Mouse (Mus musculus) layer of hippocampus, adult 11-12 months (tissue): ENCODE measurements around the gene Nkpd1.
"Not testable (repeated sequence)": the region's sequence is repeated elsewhere in the genome, so short reads cannot be mapped to it uniquely, and the experiment has no call there.

Experiments
- DNase-seq: peaks from one replicate; pipeline ENCODE4 v3.0.0; 2022; ENCODE audit warnings: low spot score

The Nkpd1 gene

DNA sequence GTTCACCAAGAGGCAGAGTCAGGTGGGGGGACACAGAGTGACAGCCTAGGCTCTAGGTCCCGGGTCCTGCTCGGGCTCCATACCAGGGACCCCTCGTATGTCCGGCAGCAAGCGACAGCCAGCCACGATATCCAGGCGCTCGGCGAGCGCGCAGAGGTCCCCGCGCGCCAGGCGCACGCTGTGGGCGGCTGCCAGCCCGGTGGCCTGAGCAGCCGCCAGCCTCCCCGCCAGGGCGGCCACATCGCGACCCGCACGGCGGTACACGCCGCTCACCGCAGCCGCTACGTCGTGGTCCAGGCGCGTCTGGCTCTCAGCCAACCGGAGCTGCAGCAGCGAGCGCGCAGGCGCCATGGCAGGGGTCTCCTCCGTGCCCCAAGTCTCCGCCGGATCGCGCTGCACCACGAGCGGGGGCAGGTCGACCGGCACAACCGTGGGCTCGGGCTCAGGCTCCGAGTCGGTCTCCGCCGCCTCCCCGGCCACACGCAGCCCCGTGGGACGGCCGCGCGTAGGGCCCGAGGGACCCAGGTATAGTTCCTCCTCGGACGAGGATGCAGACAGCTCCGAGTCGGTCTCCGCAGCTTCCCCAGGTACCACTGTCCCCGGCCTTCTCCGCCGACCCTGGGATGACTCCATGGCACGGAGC is 10.5 kb upstream of the Nkpd1 start:
- no peak for DNase-seq

DNA sequence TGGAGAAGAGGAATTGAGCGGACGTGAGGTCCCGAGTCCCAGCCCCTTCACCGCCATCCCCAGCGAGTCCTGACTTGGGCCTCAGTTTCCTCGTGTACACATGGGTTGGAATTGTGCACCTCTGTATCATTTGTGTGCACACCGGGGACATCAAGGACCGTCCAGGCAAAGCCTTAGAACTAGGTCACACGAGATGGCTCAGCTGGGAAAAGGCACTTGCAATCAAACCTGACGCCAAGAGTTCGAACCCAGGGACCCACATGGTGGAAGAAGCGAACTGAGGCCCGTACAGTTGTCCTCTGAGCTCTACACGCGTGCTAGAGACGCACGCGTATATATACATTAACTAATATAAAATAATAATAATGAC is 10.0 kb upstream of the Nkpd1 start:
- DNase-seq, result no peak

DNA sequence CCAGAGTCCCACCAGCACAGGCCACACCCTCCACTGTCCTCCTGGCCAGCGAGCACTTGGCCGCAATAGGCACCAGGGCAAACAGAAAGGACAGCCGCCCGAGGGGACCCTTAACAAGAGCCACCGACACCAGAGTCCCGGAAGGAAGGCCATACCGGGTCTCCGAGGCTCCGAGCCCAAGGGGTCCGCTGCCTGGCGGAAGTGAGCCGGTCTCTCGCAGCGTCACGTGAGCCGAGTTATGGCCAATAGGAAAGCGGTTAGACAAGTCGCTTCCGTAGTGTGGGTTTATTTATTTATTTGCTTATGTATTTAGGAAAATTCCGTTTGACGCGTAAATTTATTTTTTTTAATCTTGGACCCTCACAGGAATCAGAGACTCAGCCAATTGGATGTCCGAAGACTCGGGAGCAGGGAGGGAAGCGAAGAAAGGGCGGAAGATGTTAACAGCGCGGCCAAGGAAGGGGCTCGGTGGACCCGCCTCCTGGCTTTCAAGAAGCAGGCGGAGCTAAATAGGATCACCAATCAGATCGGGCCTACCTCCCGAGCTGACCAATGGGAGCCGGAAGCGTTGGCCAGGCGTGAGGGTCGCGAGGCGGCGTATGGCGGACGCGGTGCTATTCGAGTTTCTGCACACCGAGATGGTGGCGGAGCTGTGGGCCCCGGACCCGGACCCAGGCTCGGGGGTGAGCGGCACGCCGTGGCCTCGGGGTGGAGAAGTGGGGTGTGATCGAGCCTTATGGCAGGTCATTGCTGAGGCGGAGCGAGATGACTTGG is 9.3 kb upstream of the Nkpd1 start, which contains the start of the genes Bloc1s3 and Trappc6a:
Bloc1s3 (minus strand) TSS at position 218 of the 774 bp plus-strand sequence.
Trappc6a (plus strand) TSS at position 246 of the 774 bp plus-strand sequence.
- peak; percentile 96 for DNase-seq

DNA sequence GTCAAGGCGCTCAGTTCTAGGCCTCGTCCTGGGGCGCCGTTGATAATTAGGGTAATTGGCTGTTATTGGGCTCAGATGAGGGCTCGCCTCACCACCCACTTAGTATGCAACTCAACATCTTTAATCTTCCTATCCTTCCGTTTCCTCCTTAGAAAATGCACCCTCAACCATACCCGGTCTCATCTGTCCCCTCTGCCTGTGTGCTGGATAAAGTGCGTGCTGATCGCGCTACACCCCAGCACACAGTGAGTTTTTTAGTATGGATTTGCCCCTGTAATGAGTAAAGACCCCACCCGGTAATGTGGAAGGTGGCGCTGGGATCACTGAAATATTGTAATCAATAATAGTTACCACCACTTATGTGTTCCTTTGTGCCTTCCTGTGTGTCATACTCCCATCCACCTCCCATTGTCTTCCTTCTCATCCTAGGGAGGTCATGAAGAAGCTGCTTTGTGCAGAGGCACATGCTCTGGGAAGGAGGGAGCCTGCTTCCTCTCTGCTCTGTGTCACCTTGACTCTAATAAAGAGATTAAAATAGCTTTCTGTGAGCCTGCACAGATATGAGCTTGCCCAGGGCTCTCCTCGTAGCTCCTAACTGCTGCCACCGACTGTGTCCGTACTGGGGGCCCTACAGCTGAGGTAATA is 8.6 kb upstream of the Nkpd1 start:
- DNase-seq, result peak; percentile 33

DNA sequence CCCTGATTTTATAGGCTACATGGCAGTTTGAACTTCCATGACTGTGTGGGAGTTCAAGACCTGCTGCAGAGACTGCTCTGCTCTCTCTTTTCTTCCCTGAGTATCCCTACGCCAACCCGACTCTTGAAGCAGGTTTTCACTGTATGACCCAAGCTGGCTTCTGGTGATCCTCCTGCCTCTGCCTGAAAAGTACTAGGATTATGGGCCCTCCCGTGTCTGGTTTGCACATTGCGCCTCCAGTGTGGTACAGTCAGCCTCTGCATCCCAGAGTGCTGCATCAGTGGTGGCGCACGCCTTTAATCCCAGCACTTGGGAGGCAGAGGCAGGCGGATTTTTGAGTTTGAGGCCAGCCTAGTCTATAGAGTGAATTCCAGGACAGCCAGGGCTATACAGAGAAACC is 7.9 kb upstream of the Nkpd1 start:
- no peak for DNase-seq

DNA sequence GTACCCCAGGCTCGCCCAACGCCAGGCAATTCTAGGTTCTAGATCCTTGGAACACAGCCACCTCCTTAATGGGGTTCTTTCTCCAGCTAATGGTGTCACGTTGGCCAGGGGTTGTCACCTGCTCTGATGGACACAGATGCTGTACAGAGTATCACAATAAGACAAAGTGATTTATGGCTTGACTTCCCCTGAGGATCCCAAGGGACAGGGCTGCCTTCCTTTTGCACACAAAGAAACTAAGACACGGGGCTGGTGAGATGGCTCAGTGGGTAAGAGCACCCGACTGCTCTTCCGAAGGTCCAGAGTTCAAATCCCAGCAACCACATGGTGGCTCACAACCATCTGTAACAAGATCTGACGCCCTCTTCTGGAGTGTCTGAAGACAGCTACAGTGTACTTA is 5.7 kb upstream of the Nkpd1 start:
- DNase-seq, result not testable (repeated sequence)

DNA sequence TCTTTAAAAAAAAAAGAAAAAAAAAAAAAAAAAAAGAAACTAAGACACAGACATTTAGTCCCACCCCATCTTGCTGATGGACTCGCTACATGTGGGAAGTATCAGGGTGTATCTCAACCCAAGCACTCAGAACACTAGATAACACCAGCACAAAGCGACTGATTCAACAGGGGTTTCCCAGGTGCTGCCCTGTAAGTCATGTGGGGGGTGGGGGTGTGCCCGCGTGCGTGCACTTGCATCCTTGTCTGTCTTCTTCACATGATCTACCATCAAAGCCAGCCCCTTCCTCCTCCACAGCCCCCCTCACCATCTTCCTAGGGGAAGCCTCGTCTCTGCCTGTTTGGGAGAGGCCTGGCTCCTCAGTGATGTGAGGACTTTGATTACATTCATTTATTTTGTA is 5.3 kb upstream of the Nkpd1 start:
- no peak for DNase-seq

DNA sequence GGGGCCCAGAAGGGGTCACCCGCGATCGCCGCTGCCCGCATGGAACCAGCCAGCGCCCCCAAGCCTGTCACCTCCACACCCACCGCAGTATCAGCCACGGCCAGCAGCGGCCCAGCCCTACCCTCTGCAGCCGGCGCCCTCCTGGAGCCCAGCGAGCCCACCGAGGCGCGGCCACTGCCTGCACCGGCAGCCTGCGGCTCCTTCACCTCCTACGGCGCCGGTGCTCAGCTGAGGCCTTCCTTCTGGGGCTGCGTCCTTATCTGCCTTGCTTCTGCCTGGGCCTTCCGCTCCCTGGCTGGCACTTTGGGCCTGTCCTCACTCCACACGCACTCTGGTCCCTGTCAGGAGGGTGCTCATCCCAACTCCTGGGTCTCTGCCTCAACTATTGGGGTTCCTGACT is 2.4 kb downstream of the Nkpd1 start:
- DNase-seq, result no peak

DNA sequence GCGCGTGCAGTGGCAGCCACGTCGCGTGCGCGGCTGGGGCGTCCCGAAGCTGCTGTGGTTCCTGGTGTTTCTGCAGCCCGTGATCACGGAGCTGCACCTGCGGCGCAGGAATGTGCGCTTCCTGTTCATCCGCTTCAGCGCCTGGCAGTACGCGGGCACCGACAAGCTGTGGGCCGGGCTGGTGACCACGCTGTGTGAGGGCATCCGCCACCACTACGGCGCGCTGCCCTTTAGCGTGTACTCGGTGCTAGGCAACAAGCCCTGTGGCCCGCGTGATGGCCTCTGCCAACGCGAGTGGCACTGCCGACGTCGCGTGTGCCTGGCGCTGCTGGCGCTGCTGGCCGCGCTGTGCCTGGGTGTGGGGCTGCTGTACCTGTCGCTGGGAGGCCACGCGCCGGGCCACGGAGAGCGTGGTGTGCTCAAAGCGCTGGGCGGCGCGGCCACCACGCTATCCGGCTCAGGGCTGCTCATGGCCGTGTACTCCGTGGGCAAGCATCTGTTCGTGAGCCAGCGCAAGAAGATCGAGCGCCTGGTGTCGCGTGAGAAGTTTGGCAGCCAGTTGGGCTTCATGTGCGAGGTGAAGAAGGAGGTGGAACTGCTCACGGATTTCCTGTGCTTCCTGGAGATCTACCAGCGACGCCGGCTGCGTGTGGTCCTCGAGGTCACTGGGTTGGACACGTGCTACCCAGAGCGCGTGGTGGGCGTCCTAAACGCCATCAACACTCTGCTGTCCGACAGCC is 5.5 kb downstream of the Nkpd1 start:
- DNase-seq, result no peak

DNA sequence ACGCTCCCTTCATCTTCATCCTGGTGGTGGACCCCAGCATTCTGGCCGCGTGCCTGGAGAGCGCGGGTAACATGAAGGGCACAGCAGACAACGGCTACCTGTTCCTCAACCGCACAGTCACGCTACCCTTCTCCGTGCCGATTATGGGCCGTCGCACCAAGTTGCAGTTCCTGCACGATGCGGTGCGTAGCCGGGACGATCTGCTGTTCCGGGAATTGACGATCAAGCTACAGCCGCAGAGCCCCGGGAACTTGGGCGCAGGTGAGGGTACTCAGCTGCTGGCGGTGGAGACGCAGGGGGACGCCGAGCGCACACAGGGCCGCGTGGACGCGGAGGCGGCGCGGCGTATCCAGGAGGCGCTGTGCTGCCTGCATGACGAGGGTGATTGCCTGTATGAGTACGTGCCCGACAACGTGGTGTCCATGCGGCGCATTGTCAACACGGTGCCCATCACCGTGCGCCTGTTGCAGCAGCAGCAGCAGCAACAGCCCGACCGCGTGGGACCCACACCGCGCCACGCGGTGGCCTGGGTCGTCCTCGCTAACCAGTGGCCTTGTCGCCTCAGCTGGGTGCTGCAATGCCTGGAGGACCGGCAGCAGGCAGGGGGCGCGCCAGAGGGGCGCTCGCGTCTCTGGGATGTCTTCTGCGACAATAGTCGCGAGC is 6.2 kb downstream of the Nkpd1 start:
- DNase-seq, result peak; percentile 61

DNA sequence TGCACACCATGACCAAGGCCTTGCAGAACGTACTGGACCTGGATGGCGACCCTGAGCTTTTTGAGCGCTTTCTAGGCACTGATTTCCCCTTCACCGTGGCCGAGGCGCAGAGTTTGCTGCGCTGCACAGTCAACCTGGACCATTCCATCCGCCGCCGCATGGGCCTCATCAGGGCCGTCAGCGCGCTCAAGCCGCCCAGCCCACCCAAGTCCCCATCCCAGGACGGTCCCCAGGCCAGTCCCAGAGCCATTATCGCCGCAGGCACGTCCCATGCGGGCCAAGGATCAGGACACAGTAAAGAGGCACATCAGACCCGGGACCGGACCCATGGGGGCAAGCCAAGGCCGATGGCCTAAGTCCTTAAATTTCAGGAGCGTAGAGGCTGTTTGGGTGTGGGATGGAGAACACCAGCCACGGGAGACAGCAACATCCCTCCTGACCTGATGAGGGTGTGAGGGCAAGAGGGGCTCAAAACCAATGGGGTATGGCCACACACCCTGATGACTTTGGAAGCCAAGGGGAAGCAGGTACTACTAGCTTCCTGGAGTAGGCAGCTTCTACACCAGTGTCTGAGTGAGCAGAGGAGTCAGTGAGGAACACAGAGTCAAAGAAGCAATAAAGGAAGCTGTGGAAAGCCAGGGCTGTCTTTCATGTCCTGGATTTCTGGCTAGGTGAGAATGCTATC is 6.9 kb downstream of the Nkpd1 start:
- DNase-seq, result no peak

DNA sequence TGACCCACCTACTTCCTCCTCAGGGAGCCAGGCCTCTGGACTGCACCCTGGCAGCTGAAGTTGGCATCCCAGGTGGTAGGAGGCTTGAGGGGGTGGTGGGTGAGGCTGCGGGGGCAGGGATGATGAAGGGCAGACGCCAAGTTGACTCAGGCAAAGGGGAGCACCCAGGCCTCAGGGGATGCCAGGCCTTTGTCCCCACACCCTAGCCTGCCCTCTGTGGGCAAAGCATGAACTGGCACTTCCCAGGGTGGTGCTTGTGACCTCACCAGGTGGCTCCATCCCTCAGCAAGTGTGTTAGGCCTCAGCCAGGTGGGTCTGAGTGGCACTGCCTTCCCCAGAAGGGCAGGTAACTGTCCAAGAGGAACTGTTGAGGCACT is 7.5 kb downstream of the Nkpd1 start:
- DNase-seq, result no peak

DNA sequence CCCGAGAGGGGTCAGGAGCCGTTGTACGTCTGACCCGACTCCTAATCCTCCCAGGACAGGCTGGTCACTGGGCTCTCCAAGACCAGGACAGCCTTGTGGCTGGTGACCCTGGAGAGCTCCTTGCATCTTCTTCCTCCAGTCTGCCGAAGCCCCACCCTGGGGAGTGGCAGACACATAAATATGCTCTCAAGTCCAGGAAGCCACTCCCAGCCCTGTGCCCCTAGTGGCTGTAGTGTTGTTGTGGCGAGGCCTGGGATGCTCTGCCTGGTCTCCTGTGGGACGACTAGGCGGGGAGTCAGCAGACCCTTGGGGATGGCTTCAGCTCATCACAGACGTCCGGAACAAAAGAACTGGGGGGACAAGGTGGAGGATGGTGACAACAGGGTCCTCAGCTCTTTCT is 13.4 kb downstream of the Nkpd1 start:
- DNase-seq, result no peak

DNA sequence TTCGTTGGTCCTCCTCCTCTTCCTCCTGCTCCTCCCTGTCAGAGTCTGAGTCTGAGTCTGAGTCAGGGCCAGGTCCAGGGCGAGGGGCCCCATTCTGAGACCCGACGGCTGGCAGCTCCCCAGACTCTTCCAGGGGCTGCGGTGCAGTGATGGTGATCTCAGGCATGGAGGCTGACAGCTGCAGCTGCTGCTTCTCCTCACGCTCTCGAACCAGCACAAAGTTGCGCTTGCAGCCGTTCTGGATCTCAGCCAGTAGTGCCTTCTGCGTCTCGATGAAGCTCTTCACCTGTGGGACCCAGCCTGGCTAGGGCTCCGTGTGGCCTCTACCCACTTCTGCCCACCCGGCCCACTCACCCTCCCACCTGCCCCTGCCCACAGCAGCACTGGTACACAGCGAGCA is 14.6 kb downstream of the Nkpd1 start:
- DNase-seq, result no peak

DNA sequence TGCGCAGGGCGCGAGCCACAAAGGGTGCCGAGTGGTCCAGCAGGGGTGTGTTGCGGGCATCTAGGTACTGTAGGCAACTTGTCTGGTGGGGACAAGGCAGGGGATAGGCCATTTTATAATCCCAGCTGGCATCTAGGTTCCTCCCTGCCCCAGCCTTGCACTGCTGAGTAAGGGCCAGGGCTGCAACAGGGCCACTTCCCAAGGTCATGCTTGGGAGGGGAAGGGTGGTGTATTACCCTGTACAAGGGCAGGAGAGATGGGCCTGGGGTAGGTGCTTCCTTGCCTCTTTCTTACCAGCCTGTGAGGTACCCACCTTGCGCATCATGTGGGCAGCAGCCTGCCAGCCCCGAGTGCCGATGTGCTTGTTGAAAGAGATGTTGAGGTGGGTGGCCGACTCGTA is 17.0 kb downstream of the Nkpd1 start:
- DNase-seq, result no peak

DNA sequence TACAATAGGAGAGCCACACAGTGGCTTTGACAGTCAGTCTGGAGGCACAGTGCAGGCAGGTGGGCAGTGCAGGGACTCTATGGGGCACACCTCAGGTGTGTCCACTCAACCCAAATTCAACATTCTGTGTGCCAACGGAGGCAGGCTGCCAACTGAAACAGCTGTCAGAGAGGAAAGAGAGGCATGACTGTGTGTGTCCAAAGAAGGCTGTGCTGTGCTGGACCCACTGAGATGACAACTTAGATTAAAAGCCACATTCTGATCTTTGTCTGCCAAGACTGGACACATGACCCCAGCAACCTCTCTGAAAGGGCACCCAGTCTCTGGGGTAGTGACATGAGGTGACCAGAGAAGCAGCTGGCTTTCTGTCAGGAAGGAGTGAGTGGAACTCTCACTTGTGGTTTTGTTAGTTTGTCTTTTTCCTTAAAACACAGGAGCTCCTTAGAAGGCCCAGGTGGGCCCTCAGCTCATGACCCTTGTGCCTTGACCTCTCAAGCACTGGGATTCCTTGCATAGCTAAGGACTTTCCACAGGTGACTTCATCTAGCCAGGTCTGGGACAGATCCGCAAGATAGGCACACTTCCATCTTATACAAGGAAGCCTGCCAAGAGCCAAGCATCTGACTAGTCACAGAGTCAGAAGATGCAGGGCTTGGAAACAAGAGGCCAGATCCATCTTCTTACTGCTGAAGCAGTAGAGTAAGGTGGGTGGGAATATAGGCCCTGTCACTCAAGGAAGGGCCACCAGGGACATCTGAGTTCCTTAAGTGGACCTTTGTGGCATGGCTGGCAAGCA is 23.3 kb downstream of the Nkpd1 start:
- DNase-seq, result no peak

DNA sequence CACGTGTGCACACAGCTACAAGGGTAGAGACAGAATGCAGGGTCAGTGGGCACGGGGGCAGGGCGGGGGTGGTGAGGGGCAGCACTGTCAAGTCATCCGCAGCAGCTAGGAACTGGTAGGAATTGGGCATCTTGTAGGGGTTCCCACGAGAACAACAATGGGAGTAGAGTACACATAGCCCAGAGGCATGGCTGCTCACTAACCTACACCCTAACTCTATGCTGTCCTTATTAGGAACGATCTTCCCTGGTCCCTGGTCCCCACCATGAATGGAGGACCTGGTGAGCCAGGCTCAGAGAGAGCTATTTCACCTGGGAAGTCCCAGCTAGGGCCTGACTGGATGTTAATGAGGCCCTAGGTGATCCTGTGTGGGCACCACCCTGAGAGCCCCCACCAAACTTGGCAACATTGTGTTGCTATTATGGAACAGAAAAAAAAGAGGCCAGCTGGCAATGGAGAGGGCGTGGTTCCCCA is 24.1 kb downstream of the Nkpd1 start:
- DNase-seq, result no peak

DNA sequence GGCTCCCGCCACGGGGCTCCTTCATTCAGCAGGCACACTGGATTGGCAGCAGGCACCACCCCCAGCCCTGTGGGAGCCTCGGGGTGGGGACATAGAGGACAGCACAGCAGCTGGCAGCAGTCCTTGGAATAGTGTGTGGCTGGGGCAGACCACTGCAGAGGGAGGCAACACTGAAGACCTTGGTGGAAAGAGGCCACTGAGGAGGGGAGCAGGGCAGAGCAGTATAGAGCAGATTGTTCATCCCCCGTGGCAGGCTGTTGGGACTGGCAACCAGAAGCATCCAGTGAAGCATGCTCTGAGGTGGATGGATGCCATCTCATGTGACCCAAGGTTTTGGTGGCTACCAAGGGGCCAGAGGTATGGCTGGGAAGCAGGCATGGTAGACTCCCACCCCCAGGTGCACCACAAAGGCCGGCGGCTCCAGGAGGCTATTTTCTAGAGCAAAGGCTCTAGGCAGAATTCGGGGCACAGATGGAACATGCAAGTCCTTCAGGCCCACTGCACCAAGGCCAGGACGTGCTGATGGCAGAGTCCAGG is 24.6 kb downstream of the Nkpd1 start:
- peak; percentile 43 for DNase-seq

DNA sequence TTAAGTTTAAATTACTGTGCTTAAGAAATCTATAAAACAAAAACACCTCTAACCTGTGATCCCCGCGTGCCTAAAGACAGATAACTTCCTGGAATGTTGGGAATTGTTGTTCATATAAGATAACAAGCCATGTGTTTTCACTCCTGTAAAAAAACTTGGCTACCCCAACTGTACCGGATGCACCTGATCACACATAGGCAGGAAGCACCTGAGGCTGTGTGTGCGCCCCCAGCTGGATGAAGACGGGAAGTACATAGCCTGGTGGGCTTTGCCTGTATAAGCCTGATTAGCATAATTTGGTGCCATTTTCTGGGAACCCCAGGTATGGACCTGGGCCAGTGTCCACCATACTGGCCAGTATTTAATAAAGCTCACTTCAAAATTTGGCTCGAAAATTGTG is 25.9 kb downstream of the Nkpd1 start:
- DNase-seq, result no peak

DNA sequence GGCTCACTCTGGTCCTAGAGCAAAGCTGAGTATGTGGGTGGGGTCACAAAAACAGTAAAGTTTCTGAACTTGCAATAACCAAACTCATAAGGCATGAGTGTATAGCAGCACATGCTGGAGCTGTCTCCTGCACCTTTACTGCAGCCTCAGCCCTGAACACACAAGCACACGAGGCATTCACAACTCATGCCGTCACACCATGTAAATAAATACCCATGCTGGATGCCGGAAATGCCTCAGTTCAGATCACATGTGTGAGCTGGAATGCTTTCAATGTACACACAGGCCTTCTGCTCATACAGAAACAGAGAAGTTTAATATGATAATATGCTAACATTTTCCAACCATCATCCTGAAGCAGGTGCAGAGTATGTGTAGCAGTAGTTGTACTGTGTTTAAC is 28.4 kb downstream of the Nkpd1 start:
- no peak for DNase-seq
